ENCODE assay signal across 24 mouse cellular contexts in the genomic region with DNA sequence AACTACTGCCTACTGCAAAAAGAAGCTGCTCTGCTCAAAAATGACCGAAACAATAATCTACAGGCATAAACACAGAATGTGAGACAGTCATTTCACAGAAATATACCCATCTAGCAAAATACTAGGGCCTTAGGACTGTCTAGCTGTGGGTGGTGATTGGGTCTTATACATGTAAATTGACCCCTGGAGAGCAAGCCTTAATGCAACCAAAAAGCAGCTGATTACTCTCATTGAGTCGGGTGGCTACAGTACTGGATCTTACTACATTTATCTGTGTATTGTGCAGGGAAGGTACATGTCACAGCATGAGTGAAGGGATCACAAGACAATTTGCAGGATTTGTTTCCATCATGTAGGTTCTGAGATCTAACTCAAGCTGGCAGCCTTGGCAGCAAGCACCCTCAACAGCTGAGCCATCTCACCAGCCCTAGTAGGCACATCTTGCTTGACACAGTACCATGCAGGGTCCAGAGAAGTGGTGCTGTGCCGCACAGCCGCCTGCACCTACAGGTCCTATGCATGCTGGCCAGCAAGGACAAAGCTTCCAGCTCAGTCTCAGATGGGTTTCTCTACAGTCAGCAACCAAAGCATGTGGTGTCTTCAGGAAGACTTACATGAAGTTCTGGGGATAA. TPM values are rescaled to one million over a fixed set of nuclear protein-coding genes. Genes with fewer than 3 reads are reported as not detected.
"Had no signal": no experiment of that assay in that cellular context is flagged by ENCODE, and none has a peak within 500 bp of the region (broad histone marks: within the 10 kb centered on the region; RNA-seq: fewer than 3 reads in every experiment).

No protein-coding gene starts in this region.

- H3K4me3 ChIP-seq: kidney, embryonic 15.5 days; left cerebral cortex, adult 2 months; limb, embryonic 10.5 days; limb, embryonic 13.5 days; liver, embryonic 12.5 days; liver, embryonic 15.5 days; neural tube, embryonic 12.5 days had no signal

- H3K9me3 ChIP-seq: kidney, embryonic 15.5 days; limb, embryonic 10.5 days; liver, embryonic 15.5 days; neural tube, embryonic 12.5 days had no signal

- H3K27ac ChIP-seq: kidney, embryonic 15.5 days; left cerebral cortex, adult 2 months; limb, embryonic 10.5 days; limb, embryonic 13.5 days; liver, embryonic 12.5 days; liver, embryonic 15.5 days; neural tube, embryonic 12.5 days had no signal

- H3K4me1 ChIP-seq: kidney, embryonic 15.5 days; limb, embryonic 10.5 days; limb, embryonic 13.5 days; liver, embryonic 12.5 days; liver, embryonic 15.5 days; neural tube, embryonic 12.5 days had no signal

- DNase-seq: kidney, adult 11 months; kidney, adult 8-10 months; kidney, postnatal 10 days; kidney, postnatal 36 days; layer of hippocampus, postnatal 36 days; liver; lung, adult 18-20 months; lung, postnatal 14 days; lung, postnatal 4 days; midbrain, embryonic 14.5 days; retina, postnatal 1 day; right cerebral cortex, postnatal 25 days; thymus, postnatal 25 days had no signal

- H3K4me2 ChIP-seq: kidney, embryonic 15.5 days; limb, embryonic 13.5 days; liver, embryonic 12.5 days; liver, embryonic 15.5 days; midbrain, embryonic 11.5 days; neural tube, embryonic 12.5 days had no signal

- ATAC-seq: liver, embryonic 12.5 days had no signal

- H3K27me3 ChIP-seq: kidney, embryonic 15.5 days; limb, embryonic 13.5 days; liver, embryonic 12.5 days; liver, embryonic 15.5 days; neural tube, embryonic 12.5 days had no signal

- H3K9ac ChIP-seq: kidney, embryonic 15.5 days; limb, embryonic 13.5 days; liver, embryonic 12.5 days; liver, embryonic 15.5 days; neural tube, embryonic 12.5 days had no signal

RNA-seq across cellular contexts. Expression of a gene that starts 12.8 kb away (rescaled TPM):
- polyA plus RNA-seq: kidney, embryonic 15.5 days; liver, embryonic 12.5 days; midbrain, embryonic 14.5 days; midbrain, postnatal 0 days; stomach, embryonic 16.5 days; testis, adult 2 months had no signal
